Mouse (Mus musculus) C2C12 (cell line): ENCODE data around the gene Dexi.

ENCODE experiments used
- CTCF ChIP-seq: IDR thresholded peaks from one replicate; pipeline ENCODE4 v1.5.1; 2011; ENCODE audit not compliant: control insufficient read depth, insufficient read depth, insufficient read length
- USF1 ChIP-seq: IDR thresholded peaks from one replicate; pipeline ENCODE4 v1.6.1; 2011; ENCODE audit warnings: low read depth, mild to moderate bottlenecking, control low read depth, moderate library complexity

- no peak for TF ChIP-seq CTCF
- TF ChIP-seq USF1 = no peak
Measured at GRCm38 (mm10) chr16:10577548-10577947, 34.7 kb upstream of the Dexi start.
